In the genomic region with DNA sequence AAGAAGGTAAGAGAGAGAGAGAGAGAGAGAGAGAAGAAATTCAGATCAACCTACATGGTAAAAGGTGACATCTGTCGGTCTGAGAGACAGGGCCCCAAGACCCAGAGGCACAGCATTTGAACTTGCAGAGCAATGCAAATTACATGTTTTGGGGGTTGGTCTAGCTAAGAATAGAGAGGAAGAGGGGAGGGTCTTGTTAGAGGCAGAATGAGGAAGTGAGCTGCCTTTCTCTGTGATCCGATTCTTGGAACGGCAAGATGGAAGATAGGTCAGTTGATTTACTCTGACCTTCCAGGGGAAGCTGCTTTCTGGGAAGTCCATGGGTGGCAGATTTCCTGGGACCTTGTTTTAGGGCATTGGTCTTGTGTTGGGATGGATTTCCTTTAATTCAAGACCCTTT, we compare ENCODE assay signal across 12 mouse cellular contexts. TPM values are rescaled to one million over a fixed set of nuclear protein-coding genes. Genes with fewer than 3 reads are reported as not detected.
DNase-seq lines count a peak whose midpoint lies in the region; ATAC-seq and TF ChIP-seq lines count a peak whose summit lies in the region.
"Had no signal": no experiment of that assay in that cellular context is flagged by ENCODE, and none has a peak within 500 bp of the region (broad histone marks: within the 10 kb centered on the region; RNA-seq: fewer than 3 reads in every experiment).

No protein-coding gene starts in this region.

- peaks cover 4 to 17% of the 10 kb centered on the region in 2 experiments for H3K4me1 ChIP-seq in MEL (ENCODE audit: control insufficient read depth in 1 of 2, insufficient read depth in 2 of 2, low read length in 2 of 2)
- peaks cover 26% of the 10 kb centered on the region for H3K4me1 ChIP-seq in liver, embryonic 13.5 days (replicated peaks)
- H3K4me1 ChIP-seq in midbrain, embryonic 15.5 days = peaks cover 4% of the 10 kb centered on the region; the same call in 1 of the 2 replicates
- H3K4me1 ChIP-seq in hindbrain, embryonic 10.5 days (replicated peaks) = peaks cover 15% of the 10 kb centered on the region

- DNase-seq in B cell, adult 2 months = peak; percentile 66 to 69
- DNase-seq in MEL (ENCODE audit: low read depth, low spot score) = peak; percentile 95
- no peak for DNase-seq in liver, embryonic 13.5 days
- DNase-seq in skeletal muscle tissue, adult 2 months (ENCODE audit: low read depth, low spot score) = peak; percentile 22
- no peak for DNase-seq in kidney, postnatal 14 days
- no peak for DNase-seq in hindbrain, embryonic 10.5 days (ENCODE audit: low spot score)
- DNase-seq: forebrain, postnatal 0 days; right cerebral cortex, postnatal 4 days had no signal

- peak overlapping the region; percentile 63 for H3K9ac ChIP-seq in MEL (ENCODE audit: control insufficient read depth, low read depth, low read length, poor library complexity, severe bottlenecking)
- H3K9ac ChIP-seq in liver, embryonic 13.5 days = no peak overlapping the region
- no peak overlapping the region for H3K9ac ChIP-seq in midbrain, embryonic 15.5 days
- H3K9ac ChIP-seq: forebrain, postnatal 0 days; limb, embryonic 13.5 days; neural tube, embryonic 13.5 days had no signal

- TF ChIP-seq RAD21 in MEL (IDR thresholded peaks at IDR 0.05; ENCODE audit: low read depth, low read length) = no peak

- no peaks in the 10 kb centered on the region for H3K27me3 ChIP-seq in MEL (ENCODE audit: control insufficient read depth in 1 of 2, insufficient read depth in 2 of 2, low read length in 2 of 2)
- H3K27me3 ChIP-seq in liver, embryonic 13.5 days = peaks cover 11% of the 10 kb centered on the region
- H3K27me3 ChIP-seq in midbrain, embryonic 15.5 days (replicated peaks) = no peaks in the 10 kb centered on the region
- peaks cover 14% of the 10 kb centered on the region; the same call in 1 of the 2 replicates for H3K27me3 ChIP-seq in hindbrain, embryonic 10.5 days (ENCODE audit: insufficient read depth, poor library complexity, severe bottlenecking)

- no peaks in the 10 kb centered on the region for H3K79me2 ChIP-seq in MEL (ENCODE audit: control insufficient read depth, insufficient read depth, low read length, poor library complexity)

- peaks cover 0 to 12% of the 10 kb centered on the region in 2 experiments; a peak in 2 of 4 replicates for H3K36me3 ChIP-seq in MEL (ENCODE audit: control insufficient read depth in 1 of 2, insufficient read depth in 2 of 2, low read length in 2 of 2)
- H3K36me3 ChIP-seq in liver, embryonic 13.5 days = no peaks in the 10 kb centered on the region
- no peaks in the 10 kb centered on the region for H3K36me3 ChIP-seq in midbrain, embryonic 15.5 days (replicated peaks)
- H3K36me3 ChIP-seq in hindbrain, embryonic 10.5 days = no peaks in the 10 kb centered on the region
- H3K36me3 ChIP-seq: limb, embryonic 13.5 days; neural tube, embryonic 13.5 days had no signal

- peak overlapping the region; percentile 73 for H3K27ac ChIP-seq in MEL (ENCODE audit: control insufficient read depth, low read depth, low read length)
- H3K27ac ChIP-seq in liver, embryonic 13.5 days = peak overlapping the region; percentile 16; the same call in 1 of the 2 replicates
- H3K27ac ChIP-seq in midbrain, embryonic 15.5 days = no peak overlapping the region
- H3K27ac ChIP-seq in hindbrain, embryonic 10.5 days = no peak overlapping the region
- H3K27ac ChIP-seq: limb, embryonic 13.5 days; neural tube, embryonic 13.5 days had no signal

- no peaks in the 10 kb centered on the region for H3K9me3 ChIP-seq in MEL (replicated peaks; ENCODE audit: insufficient read depth, low read length)
- H3K9me3 ChIP-seq in liver, embryonic 13.5 days (replicated peaks) = no peaks in the 10 kb centered on the region
- H3K9me3 ChIP-seq in midbrain, embryonic 15.5 days = no peaks in the 10 kb centered on the region
- no peaks in the 10 kb centered on the region for H3K9me3 ChIP-seq in hindbrain, embryonic 10.5 days
- H3K9me3 ChIP-seq: limb, embryonic 13.5 days; neural tube, embryonic 13.5 days had no signal

- no peak for TF ChIP-seq CTCF in MEL (IDR thresholded peaks at IDR 0.05 in 2 of 3, conservative IDR thresholded peaks at IDR 0.05 in 1 of 3; ENCODE audit: control insufficient read depth in 1 of 3, insufficient read depth in 1 of 3, low read depth in 2 of 3, low read length in 3 of 3, poor library complexity in 1 of 3, severe bottlenecking in 1 of 3)

- 11% methylated on average over 3 of the region's 3 CpGs for WGBS in liver, embryonic 13.5 days (ENCODE audit: insufficient replicate concordance)
- 88% methylated on average over 3 of the region's 3 CpGs for WGBS in midbrain, embryonic 15.5 days
- WGBS in hindbrain, embryonic 10.5 days = 78% methylated on average over 3 of the region's 3 CpGs

- peak overlapping the region; percentile 63 to 85 for H3K4me3 ChIP-seq in MEL (ENCODE audit: control insufficient read depth in 1 of 2, insufficient read depth in 1 of 2, low read depth in 2 of 2, low read length in 2 of 2)
- peak overlapping the region; percentile 32 for H3K4me3 ChIP-seq in liver, embryonic 13.5 days (replicated peaks)
- no peak overlapping the region for H3K4me3 ChIP-seq in midbrain, embryonic 15.5 days
- no peak overlapping the region for H3K4me3 ChIP-seq in hindbrain, embryonic 10.5 days
- H3K4me3 ChIP-seq: limb, embryonic 13.5 days; neural tube, embryonic 13.5 days had no signal

- peak overlapping the region; percentile 36 for H3K4me2 ChIP-seq in liver, embryonic 13.5 days
- no peak overlapping the region for H3K4me2 ChIP-seq in midbrain, embryonic 15.5 days
- H3K4me2 ChIP-seq: limb, embryonic 13.5 days; neural tube, embryonic 13.5 days had no signal

- TF ChIP-seq EP300 in MEL (IDR thresholded peaks at IDR 0.05; ENCODE audit: low read depth in 1 of 2, low read length in 2 of 2) = peak; percentile 44 to 50

- ATAC-seq in liver, embryonic 13.5 days (ENCODE audit: low read depth) = no peak
- no peak for ATAC-seq in midbrain, embryonic 15.5 days (replicated peaks)
- ATAC-seq: forebrain, postnatal 0 days; intestine, postnatal 0 days had no signal

- TF ChIP-seq POLR2A in MEL (IDR thresholded peaks at IDR 0.05; ENCODE audit: control insufficient read depth in 1 of 2, insufficient read depth in 1 of 2, low read depth in 1 of 2, low read length in 2 of 2, poor library complexity in 1 of 2) = peak in 1 of 2 experiments; percentile 73; a peak in 2 of 4 replicates

TF ChIP-seq in MEL, 35 proteins besides CTCF, POLR2A, EP300 and RAD21 (continues in another document):
- TF ChIP-seq ZMIZ1 (IDR thresholded peaks at IDR 0.05; ENCODE audit: low read depth, low read length) = peak; percentile 65; the same call in 1 of the 2 replicates
- no peak for TF ChIP-seq POLR2AphosphoS5 (IDR thresholded peaks at IDR 0.05; ENCODE audit: borderline replicate concordance, low read depth, low read length)
- TF ChIP-seq KAT2A (conservative IDR thresholded peaks at IDR 0.05; ENCODE audit: low read depth, low read length) = no peak
- no peak for TF ChIP-seq USF1 (IDR thresholded peaks at IDR 0.05; ENCODE audit: low read depth, low read length)
- TF ChIP-seq ETS1 (IDR thresholded peaks at IDR 0.05; ENCODE audit: low read depth, low read length) = peak; percentile 35; the same call in 1 of the 2 replicates
- no peak for TF ChIP-seq CHD2 (IDR thresholded peaks at IDR 0.05; ENCODE audit: low read length)
- TF ChIP-seq TBP (IDR thresholded peaks at IDR 0.05; ENCODE audit: low read depth, low read length) = peak; percentile 86
- no peak for TF ChIP-seq JUND (IDR thresholded peaks at IDR 0.05; ENCODE audit: low read depth, low read length)
- TF ChIP-seq E2F4 (IDR thresholded peaks at IDR 0.05; ENCODE audit: borderline replicate concordance, low read depth, low read length) = no peak
- no peak for TF ChIP-seq UBTF (IDR thresholded peaks at IDR 0.05; ENCODE audit: borderline replicate concordance, insufficient read depth, low read depth, low read length)
- no peak for TF ChIP-seq ZNF384 (IDR thresholded peaks at IDR 0.05; ENCODE audit: low read depth, low read length)
- TF ChIP-seq MXI1 (IDR thresholded peaks at IDR 0.05; ENCODE audit: low read depth, low read length) = no peak
- peak; percentile 53 for TF ChIP-seq NELFE (IDR thresholded peaks at IDR 0.05; ENCODE audit: low read depth, low read length)
- TF ChIP-seq MAZ (IDR thresholded peaks at IDR 0.05; ENCODE audit: low read depth, low read length) = no peak
- TF ChIP-seq HCFC1 (IDR thresholded peaks at IDR 0.05; ENCODE audit: low read depth, low read length) = no peak
- peak; percentile 88 for TF ChIP-seq ELF1 (IDR thresholded peaks at IDR 0.05; ENCODE audit: low read depth, low read length)
- no peak for TF ChIP-seq MYC (IDR thresholded peaks at IDR 0.05; ENCODE audit: low read depth, low read length)
- peak; percentile 67; the same call in 1 of the 2 replicates for TF ChIP-seq SIN3A (IDR thresholded peaks at IDR 0.05; ENCODE audit: low read length)
- TF ChIP-seq MAFK (IDR thresholded peaks at IDR 0.05; ENCODE audit: borderline replicate concordance, low read depth, low read length) = no peak
- no peak for TF ChIP-seq MEF2A (IDR thresholded peaks at IDR 0.05; ENCODE audit: extremely low read depth, insufficient replicate concordance, low read depth, low read length, poor library complexity, severe bottlenecking)
- TF ChIP-seq MAX (IDR thresholded peaks at IDR 0.05; ENCODE audit: low read length) = no peak
- no peak for TF ChIP-seq GABPA (IDR thresholded peaks at IDR 0.05; ENCODE audit: low read depth, low read length)
- TF ChIP-seq RCOR1 (IDR thresholded peaks at IDR 0.05; ENCODE audit: low read depth, low read length) = no peak
- no peak for TF ChIP-seq SMC3 (IDR thresholded peaks at IDR 0.05; ENCODE audit: low read depth, low read length)
- TF ChIP-seq TAL1 (IDR thresholded peaks at IDR 0.05; ENCODE audit: low read length) = no peak

RNA-seq across cellular contexts. Expression of gene Tnfrsf13b, which starts 15.7 kb away (rescaled TPM):
- 7.7 and 11.9 TPM in 2 replicates for total RNA-seq in MEL (2012; rRNA removed)
- 10 to 100 TPM in 1 of 2 experiments, not detected in 1; 17.9 TPM for polyA plus RNA-seq in MEL (2012; ENCODE audit: insufficient read depth in 1 of 2, insufficient read length in 2 of 2, low read depth in 1 of 2, low replicate concordance in 2 of 2, missing spikeins in 1 of 2)
- polyA plus RNA-seq in liver, embryonic 13.5 days (2015; fragmentation: Nextera tagmentation; extraction: Ambion mirVana) = 2.9 and 3.3 TPM in 2 replicates
- polyA plus RNA-seq in midbrain, embryonic 15.5 days (2015; fragmentation: Nextera tagmentation; extraction: Ambion mirVana) = 0.57 and 1.1 TPM in 2 replicates
- polyA plus RNA-seq in hindbrain, embryonic 10.5 days (2016; fragmentation: Nextera tagmentation; extraction: Ambion mirVana) = 0.73 and 1.5 TPM in 2 replicates

RNA-seq across cellular contexts. Expression of gene Usp22, which starts 32.6 kb away (rescaled TPM):
- total RNA-seq in MEL (2012; rRNA removed) = 36.5 and 37.1 TPM in 2 replicates
- polyA plus RNA-seq in MEL (2012; ENCODE audit: insufficient read depth in 1 of 2, insufficient read length in 2 of 2, low read depth in 1 of 2, low replicate concordance in 2 of 2, missing spikeins in 1 of 2) = 100 to 1,000 TPM in 1 of 2 experiments, 10 to 100 TPM in 1; 36.9 to 646 TPM
- polyA plus RNA-seq in liver, embryonic 13.5 days (2015; fragmentation: Nextera tagmentation; extraction: Ambion mirVana) = 14.7 and 15.9 TPM in 2 replicates
- 442 and 456 TPM in 2 replicates for polyA plus RNA-seq in midbrain, embryonic 15.5 days (2015; fragmentation: Nextera tagmentation; extraction: Ambion mirVana)
- polyA plus RNA-seq in hindbrain, embryonic 10.5 days (2016; fragmentation: Nextera tagmentation; extraction: Ambion mirVana) = 206 and 255 TPM in 2 replicates

Comparison
In these comparisons a context has a peak if more than half of its experiments do, and no peak if none do; other contexts are left out.
1. DNase-seq: peak in B cell, adult 2 months (2 of 2), MEL (single experiment) and skeletal muscle tissue, adult 2 months (single experiment); none in liver, embryonic 13.5 days (single experiment), kidney, postnatal 14 days (single experiment) and hindbrain, embryonic 10.5 days (single experiment).
2. H3K27ac ChIP-seq: peak in MEL (single experiment) and liver, embryonic 13.5 days (single experiment); none in midbrain, embryonic 15.5 days (single experiment) and hindbrain, embryonic 10.5 days (single experiment).
3. H3K4me3 ChIP-seq: peak in MEL (2 of 2) and liver, embryonic 13.5 days (single experiment); none in midbrain, embryonic 15.5 days (single experiment) and hindbrain, embryonic 10.5 days (single experiment).